Mouse (Mus musculus) lung, postnatal 0 days (tissue): ENCODE results near the gene Samd10.
A peak's percentile ranks its signal among the peaks of the same experiment; 100 is the strongest.

Source experiments
- CTCF ChIP-seq: IDR thresholded peaks from 2 replicates; pipeline ENCODE4 v1.5.1; 2016; ENCODE audit warnings: antibody characterized with exemption, mild to moderate bottlenecking
- EP300 ChIP-seq: IDR thresholded peaks from 2 replicates; pipeline ENCODE4 v1.6.1; 2016; ENCODE audit warnings: antibody characterized with exemption, mild to moderate bottlenecking, control low read depth

- peak; percentile 80 for TF ChIP-seq CTCF
- no peak for TF ChIP-seq EP300
Observed at GRCm38 (mm10) chr2:181644361-181644760, 45.3 kb upstream of the Samd10 start.
